Mouse (Mus musculus): ENCODE measurements around the gene Znrf3. TPM values are rescaled to one million over a fixed set of nuclear protein-coding genes. Genes with fewer than 3 reads are reported as not detected.
A peak's percentile ranks its signal among the peaks of the same experiment; 100 is the strongest.

Znrf3 gene
- total RNA-seq, 1 experiment from 2014 or later = 3.1 TPM

- no peak for ATAC-seq (replicated peaks; ENCODE audit: insufficient number of reproducible peaks, low FRiP score, low TSS enrichment, poor library complexity, severe bottlenecking)
Observed at GRCm38 (mm10) chr11:5444234-5444598, 431 bp downstream of the Znrf3 start.

GRCm38 (mm10) chr11:5443511-5444233 lies 975 bp downstream of the Znrf3 start:
- no peak for ATAC-seq (replicated peaks; ENCODE audit: insufficient number of reproducible peaks, low FRiP score, low TSS enrichment, poor library complexity, severe bottlenecking)

- ATAC-seq (replicated peaks; ENCODE audit: insufficient number of reproducible peaks, low FRiP score, low TSS enrichment, poor library complexity, severe bottlenecking) = no peak
Observed at GRCm38 (mm10) chr11:5442590-5443021, 2.0 kb downstream of the Znrf3 start.

DNA sequence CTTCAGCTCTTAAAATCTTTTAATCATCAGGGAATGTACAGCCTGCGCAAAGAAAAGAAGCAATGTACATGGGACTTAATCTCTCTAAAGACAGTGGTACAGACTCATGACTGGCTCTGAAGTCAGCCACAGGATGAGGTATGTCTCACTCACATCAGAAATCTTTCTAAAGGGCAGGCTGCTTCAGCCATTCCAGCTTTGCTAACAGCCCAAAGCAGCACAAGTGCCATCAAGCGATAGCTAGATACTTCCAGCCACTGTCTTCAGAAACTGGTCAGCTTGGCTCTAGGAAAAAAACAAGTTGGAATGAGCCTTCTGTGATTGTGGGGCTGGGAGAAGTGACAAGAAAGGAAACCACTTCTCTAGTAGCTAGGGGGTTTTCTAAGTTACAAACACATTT lies 7.0 kb downstream of the Znrf3 start:
- ATAC-seq (replicated peaks; ENCODE audit: insufficient number of reproducible peaks, low FRiP score, low TSS enrichment, poor library complexity, severe bottlenecking) = no peak

GRCm38 (mm10) chr11:5436988-5437387 lies 7.7 kb downstream of the Znrf3 start:
- no peak for ATAC-seq (replicated peaks; ENCODE audit: insufficient number of reproducible peaks, low FRiP score, low TSS enrichment, poor library complexity, severe bottlenecking)

- ATAC-seq (replicated peaks; ENCODE audit: insufficient number of reproducible peaks, low FRiP score, low TSS enrichment, poor library complexity, severe bottlenecking) = no peak
Observed at GRCm38 (mm10) chr11:5435493-5435892, 9.2 kb downstream of the Znrf3 start.

GRCm38 (mm10) chr11:5432330-5432729 lies 12.3 kb downstream of the Znrf3 start:
- peak; percentile 65; the same call in 1 of the 2 replicates for ATAC-seq (replicated peaks; ENCODE audit: insufficient number of reproducible peaks, low FRiP score, low TSS enrichment, poor library complexity, severe bottlenecking)

GRCm38 (mm10) chr11:5430863-5431262 lies 13.8 kb downstream of the Znrf3 start:
- ATAC-seq (replicated peaks; ENCODE audit: insufficient number of reproducible peaks, low FRiP score, low TSS enrichment, poor library complexity, severe bottlenecking) = no peak

DNA sequence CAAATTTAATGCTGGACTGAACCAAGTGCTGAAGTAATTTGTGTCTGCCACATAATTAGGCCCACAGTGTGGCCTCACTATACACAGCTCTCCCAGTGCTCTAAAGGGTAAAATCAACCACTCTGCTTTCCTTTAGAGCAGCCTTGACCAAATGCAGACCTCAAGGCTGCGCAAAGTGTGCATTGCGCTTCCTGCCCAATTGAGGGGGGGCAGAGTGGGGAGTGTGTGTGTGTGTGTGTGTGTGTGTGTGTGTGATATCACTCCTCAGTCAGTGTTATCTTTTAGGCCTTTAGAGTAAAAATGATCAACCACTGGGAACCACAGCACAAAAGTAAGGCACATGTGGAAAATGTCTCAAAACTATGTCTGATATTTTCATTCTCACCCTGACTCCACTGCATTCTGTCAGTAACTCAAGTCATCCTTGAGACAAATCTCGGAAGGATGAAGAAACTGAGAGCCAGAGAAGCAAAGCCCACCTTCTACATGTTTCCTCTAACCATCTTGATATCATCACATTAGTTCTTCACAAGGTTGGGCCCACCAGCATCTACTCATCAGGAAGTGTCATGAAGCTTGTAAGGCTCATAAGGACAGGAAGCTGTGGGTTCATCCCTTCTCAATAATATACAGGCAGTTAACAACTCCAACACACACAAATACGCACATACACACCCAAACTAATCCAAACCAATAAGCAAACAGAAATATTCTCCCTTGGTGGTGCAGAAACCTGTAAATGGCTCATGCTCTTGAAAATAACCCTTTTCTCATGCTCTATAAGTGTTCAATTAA lies 15.1 kb downstream of the Znrf3 start:
- no peak for ATAC-seq (replicated peaks; ENCODE audit: insufficient number of reproducible peaks, low FRiP score, low TSS enrichment, poor library complexity, severe bottlenecking)

DNA sequence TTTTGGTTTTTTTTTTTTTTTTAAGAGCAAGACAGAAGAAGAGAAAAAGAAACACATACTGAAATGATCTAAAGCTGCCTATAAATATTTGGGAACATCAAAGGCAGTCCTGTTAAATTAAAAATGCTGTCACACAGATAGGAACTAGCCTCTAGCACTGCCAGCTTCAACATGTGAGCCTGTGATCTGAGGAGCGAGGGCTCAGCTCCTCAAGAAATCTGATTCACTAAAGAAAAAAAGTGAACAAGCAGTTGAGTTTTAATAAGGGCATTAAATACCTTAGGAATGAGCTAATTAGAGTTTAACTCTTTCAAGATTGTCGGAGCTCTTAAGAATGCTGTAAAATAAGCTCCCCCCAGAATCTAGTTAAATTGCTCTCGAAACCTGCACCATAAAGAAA lies 17.4 kb downstream of the Znrf3 start:
- ATAC-seq (replicated peaks; ENCODE audit: insufficient number of reproducible peaks, low FRiP score, low TSS enrichment, poor library complexity, severe bottlenecking) = no peak

- no peak for ATAC-seq (replicated peaks; ENCODE audit: insufficient number of reproducible peaks, low FRiP score, low TSS enrichment, poor library complexity, severe bottlenecking)
Observed at GRCm38 (mm10) chr11:5426317-5426716, 18.3 kb downstream of the Znrf3 start.

- no peak for ATAC-seq (replicated peaks; ENCODE audit: insufficient number of reproducible peaks, low FRiP score, low TSS enrichment, poor library complexity, severe bottlenecking)
Observed at GRCm38 (mm10) chr11:5425106-5425505, 19.5 kb downstream of the Znrf3 start.

GRCm38 (mm10) chr11:5424185-5424584 lies 20.5 kb downstream of the Znrf3 start:
- ATAC-seq (replicated peaks; ENCODE audit: insufficient number of reproducible peaks, low FRiP score, low TSS enrichment, poor library complexity, severe bottlenecking) = no peak

DNA sequence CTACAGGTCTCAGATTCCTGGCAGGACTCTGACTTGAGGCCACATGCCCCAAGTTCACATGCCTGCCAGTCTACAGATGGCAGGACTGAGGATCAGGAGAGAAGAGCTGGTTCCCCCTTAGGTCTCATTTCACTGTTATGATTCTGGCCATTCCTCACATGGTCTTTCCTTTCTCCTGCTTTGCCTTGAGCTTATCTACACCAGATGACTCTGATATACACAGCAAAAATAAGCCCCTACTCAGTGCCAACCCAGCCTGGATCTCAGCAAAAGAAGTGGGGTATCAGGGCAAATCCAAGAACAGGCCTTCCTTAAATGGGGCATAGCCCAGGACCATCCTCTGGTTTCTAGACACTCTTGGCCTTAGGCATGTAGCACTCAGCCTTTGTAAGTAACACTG lies 21.6 kb downstream of the Znrf3 start:
- ATAC-seq (replicated peaks; ENCODE audit: insufficient number of reproducible peaks, low FRiP score, low TSS enrichment, poor library complexity, severe bottlenecking) = no peak

DNA sequence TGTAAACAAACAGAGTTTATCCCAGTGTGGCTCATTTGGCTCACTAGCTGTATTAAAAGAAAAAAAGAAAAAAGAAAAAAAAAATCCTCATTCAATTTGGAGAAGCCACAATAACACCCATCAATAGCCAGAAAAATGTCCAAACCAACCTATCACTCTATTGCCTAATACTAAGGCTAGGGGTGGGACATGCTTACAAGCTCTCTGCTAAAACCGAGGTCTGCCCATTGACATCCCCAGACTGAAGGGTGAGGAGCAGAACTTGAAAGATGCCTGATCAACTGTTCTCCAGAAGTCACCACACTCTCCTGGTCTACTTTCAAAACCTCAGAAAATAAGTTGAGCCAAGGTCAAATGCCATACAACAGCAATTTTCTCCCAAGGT lies 22.4 kb downstream of the Znrf3 start:
- no peak for ATAC-seq (replicated peaks; ENCODE audit: insufficient number of reproducible peaks, low FRiP score, low TSS enrichment, poor library complexity, severe bottlenecking)

GRCm38 (mm10) chr11:5421506-5422251 lies 23.0 kb downstream of the Znrf3 start:
- ATAC-seq (replicated peaks; ENCODE audit: insufficient number of reproducible peaks, low FRiP score, low TSS enrichment, poor library complexity, severe bottlenecking) = no peak

GRCm38 (mm10) chr11:5415617-5416338 lies 28.9 kb downstream of the Znrf3 start:
- no peak for ATAC-seq (replicated peaks; ENCODE audit: insufficient number of reproducible peaks, low FRiP score, low TSS enrichment, poor library complexity, severe bottlenecking)

GRCm38 (mm10) chr11:5414856-5415616 lies 29.6 kb downstream of the Znrf3 start:
- ATAC-seq (replicated peaks; ENCODE audit: insufficient number of reproducible peaks, low FRiP score, low TSS enrichment, poor library complexity, severe bottlenecking) = no peak
